Mouse (Mus musculus) fat pad, adult 2 months (tissue): ENCODE measurements around the gene Rbms3.

Experiments
- DNase-seq: peaks from one replicate; pipeline ENCODE4 v3.0.0-alpha.2; 2011; ENCODE audit warnings: low read depth, low spot score; ENCODE audit errors: extremely low read depth

The Rbms3 gene

DNA sequence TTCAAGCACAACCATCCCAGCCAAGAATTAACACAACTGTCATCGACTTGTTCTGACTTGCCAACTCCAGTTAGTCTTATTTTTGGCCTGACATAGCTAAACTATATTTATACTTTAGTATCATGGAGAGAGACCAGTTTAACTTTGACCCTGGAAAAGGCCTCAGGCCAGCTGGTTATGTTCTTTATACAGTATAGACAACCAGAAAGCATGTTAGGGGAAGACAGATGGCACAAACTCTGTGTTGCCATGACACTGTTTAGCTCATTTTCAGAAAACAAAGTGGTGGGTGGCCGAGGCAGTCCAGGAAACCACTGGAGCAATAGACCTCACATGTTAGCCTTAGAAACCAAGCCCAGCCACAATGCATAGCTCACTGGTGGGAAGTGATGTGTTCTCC lies 953.3 kb downstream of the Rbms3 start:
- no peak for DNase-seq

DNA sequence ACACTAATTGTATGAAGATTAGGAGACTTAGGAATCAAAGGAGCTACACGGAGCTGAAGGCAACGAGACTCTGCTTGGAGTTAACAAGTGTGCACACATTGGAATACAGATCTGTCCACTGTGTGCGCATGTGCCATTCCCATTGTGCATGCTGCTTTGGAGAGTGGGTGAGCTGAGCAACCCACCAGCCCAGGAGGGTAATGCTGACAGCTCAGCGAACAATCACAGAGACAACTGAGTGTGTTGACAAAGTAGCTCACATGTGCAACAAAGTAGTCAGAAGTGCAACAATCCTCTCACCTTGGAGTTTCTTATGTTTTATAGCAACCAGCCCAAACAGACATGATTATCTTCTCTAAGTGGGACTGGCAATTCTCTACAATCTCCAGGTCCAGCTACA lies 955.5 kb downstream of the Rbms3 start:
- no peak for DNase-seq

DNA sequence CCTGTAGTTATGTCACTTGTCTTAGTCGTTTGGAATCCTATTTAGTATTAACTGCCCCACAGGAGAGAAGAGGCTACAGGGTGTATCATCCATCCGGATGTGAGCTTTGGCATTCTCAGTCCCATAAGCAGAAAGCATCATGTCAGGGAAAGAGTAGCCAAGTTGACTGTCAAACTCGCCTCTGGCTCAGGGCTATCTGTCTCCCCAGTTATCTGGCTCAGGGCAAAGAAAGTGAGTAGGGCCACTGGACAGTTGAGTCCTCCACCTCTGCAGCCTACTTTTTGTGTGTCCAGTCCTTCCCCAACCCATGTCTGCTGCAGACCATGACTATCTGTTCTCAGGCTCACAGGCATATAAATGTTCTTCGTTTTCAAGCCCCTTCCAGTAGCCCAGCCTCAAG lies 968.7 kb downstream of the Rbms3 start:
- no peak for DNase-seq

DNA sequence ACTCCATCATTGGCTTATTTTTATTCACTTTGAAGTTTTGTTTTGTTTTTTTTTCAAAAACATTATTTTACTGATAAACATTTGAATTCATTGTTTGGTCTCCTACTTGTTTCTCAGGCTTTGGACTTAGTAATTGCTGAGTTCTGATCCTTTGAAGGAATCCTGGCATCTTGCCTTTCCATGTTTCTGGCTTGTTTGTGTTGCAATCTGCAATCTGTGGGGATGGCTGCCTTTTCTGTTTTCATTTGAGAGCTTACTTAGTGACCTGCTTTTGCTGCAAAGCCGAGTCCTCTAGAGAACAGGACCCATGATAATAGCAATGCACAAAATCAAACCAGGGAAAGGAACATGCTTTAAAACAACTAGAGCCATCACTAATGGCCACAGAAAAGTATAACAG lies 969.8 kb downstream of the Rbms3 start:
- no peak for DNase-seq

GRCm38 (mm10) chr9:116657141-116657540 lies 972.6 kb downstream of the Rbms3 start:
- no peak for DNase-seq

GRCm38 (mm10) chr9:116651414-116651813 lies 978.3 kb downstream of the Rbms3 start:
- DNase-seq = no peak

DNA sequence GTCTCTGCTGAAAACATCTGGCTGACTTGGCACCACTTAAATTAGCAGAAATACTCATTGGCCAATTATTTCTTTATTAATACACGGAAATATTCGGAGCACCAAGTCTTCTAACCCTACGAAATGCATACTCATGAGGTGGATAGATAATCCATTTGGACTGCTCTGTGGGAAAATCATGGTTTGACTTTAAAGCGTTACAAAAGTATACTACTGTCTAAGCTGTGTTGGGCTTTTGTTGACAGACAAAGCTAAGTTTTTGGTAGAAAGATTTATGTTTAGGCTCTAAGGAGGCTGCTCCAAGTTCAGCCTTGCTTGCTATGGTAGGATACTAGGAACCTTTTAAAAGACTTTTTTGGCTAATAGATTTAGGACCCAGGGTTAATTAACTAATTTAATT lies 979.8 kb downstream of the Rbms3 start:
- DNase-seq = no peak

DNA sequence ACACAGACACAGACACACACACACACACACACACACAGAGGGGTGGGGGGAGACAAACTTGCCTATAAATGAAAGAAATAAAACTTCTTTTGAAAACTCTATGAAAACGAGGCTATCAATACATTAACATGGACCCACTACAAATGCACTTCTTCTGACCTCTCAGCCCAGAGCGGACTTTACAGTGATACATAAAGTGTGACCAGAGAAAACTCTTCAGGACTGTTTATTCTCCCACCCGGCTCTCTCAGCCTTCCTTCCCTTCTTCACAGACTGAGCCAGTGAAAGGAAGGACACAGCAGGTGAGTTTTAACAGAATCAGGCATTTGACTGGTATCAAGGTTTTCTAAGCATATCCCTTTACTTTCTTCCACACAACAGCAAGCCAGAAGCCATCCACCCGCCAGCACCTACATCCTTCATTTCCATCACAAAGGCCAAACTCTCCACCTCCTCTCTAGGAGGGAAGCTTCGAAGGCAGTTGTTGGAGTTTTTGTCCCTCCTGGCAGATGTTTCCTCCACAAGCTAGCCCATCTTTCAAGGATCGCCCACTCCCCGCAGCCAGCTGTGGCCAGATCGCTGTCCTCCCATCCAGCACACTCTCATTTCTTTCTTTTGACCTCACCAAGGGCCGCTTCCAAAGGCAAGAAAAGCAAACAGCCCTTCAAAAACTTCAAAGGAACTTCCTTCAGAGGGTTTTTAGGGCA lies 980.5 kb downstream of the Rbms3 start:
- DNase-seq = no peak

GRCm38 (mm10) chr9:116644616-116645015 lies 985.1 kb downstream of the Rbms3 start:
- no peak for DNase-seq

DNA sequence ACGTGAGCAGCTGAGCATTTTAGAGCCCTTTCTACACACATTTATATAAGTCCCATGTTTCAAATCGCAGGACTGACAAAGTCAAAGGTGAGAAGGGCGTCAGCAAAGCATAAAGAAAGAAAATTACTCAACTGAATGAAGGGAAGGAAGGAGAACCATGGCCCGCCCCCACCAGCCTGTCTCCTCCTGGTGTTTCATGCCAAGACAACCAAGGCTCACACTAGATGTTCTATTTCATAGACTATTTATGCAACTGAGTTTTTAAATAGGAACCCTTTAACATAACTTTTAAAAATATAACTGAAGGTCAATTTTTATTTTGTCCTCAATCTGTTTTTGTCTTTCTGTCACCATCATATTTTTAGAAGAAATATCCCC lies 989.4 kb downstream of the Rbms3 start:
- no peak for DNase-seq

DNA sequence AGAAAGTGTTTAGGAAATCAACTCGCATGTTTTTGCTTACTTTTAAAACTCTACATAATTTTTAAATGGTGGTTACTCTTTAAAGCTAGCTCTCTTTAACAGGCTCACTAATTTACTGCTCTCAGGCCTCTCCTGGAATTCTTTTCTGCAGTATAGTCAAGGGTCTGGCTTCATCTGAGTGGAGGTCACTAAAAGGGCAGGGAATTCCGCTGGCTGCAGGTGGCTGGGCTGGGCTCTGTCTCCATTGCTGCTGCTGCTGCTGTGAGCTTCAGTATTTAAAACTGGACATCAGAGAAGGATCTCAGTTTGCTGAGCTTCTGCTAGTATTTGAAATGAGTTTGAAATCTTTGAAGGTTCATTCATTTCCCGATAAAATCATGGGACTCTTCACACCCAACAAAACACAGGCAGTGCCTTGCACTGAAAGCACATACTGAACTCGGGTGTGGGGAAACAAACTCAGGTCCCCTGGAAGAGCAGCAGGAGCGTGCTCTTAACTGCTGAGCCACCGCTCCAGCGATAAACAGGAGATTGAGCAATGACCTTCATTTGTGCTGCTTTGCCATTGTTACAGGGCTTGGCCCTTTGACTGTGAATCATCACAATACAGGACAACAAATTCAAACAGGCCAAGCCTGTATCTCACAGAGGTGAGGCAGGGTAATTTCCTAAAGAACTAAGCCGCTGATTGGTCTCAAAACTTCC lies 990.0 kb downstream of the Rbms3 start:
- no peak for DNase-seq

DNA sequence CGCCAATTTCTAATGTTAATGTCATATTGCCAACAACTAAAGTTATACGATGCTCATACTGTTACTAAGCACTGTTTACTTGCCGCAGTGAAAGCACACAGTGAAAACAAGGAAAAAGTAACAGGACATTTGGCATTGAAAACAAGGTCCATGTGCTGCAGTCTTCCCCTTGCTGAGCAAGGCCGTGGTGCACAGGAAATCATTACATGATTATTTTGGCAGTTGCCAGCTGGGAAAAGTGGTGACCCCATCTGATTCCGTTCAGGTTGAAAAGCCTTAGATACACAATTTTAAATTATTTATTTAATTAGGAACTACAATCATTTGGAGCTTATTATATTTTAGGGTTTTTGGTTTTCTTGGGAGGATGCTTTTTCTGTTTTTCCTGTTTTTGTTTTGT lies 995.9 kb downstream of the Rbms3 start:
- DNase-seq = no peak

DNA sequence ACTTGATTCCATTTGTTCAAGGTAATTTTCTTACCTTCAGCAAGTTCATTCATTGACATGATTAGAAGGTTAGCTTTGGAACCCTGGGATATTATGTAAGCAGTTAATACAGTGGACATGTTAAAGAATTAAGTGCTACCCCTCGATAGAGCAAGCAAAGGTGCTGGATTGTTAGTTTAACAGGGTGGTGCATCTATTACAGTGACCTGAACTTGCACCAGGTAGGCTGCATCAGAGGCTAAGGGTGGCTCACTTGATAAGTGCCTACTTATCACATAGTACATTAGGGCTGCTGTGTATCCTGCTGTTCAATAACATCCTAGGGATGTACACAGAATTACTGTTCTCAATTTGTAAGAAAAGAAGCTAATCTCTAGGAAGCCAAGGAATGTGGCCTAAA lies 996.6 kb downstream of the Rbms3 start:
- no peak for DNase-seq

GRCm38 (mm10) chr9:116631816-116632215 lies 997.9 kb downstream of the Rbms3 start:
- DNase-seq = no peak

DNA sequence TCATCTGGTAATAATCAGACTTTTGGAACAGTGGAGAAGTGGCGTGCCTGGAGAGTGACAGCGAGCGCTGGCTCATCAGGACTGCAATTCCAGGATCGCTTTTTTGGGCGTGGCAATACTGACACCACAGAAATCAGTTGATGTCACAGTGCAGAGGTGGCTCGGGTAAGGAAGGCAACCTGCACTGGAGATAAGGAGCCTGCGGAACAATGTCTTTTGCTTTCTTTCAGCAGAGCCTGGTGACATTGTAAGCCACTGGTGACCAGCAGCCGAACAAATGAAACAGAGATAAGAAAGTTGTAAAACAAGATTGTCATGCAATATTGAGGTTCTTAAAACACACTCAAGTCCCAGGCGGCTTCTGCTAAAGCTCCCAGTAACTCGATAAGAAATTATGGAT lies 998.9 kb downstream of the Rbms3 start:
- DNase-seq = no peak

- no peak for DNase-seq
Measured at GRCm38 (mm10) chr9:116620434-116620833, 1009.3 kb downstream of the Rbms3 start.

DNA sequence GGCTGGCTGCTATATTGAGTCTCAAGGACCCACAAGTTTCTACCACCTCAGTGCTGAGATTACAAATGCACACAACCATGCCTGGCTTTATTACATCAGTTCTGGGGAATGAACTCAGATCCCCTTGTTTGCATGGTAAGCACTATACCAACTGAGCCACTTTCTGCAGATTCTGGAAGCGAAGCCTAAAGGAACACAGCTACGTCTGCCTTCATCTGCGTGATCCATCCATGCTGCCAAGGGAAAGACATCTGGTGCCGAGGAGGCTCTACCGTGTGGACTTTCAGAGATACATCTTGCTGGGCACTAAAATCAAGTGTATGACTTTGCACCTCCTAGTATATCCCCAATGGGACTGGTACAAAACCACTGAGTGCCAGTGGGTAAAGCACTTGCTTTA lies 1010.8 kb downstream of the Rbms3 start:
- DNase-seq = no peak

GRCm38 (mm10) chr9:116613276-116613675 lies 1016.4 kb downstream of the Rbms3 start:
- DNase-seq = no peak

DNA sequence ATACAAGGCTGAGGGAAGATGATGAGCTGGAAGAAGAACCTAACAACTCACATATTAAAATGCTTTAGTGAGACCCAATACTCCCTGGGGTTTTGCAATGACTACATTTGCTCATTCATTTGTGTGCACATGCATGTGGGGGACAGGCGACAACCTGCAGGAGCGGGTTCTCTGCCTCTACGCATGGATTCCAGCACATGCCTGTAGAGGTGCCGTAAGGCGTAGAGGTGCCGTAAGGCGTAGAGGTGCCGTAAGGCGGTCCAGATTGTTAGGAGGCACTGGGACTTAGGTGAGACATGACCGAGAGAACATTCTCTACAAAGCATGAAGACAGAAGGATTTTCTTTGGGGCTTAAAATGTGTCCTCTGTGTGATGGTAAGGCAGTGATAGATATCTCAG lies 1033.7 kb downstream of the Rbms3 start:
- no peak for DNase-seq

GRCm38 (mm10) chr9:116592486-116592885 lies 1037.2 kb downstream of the Rbms3 start:
- no peak for DNase-seq

DNA sequence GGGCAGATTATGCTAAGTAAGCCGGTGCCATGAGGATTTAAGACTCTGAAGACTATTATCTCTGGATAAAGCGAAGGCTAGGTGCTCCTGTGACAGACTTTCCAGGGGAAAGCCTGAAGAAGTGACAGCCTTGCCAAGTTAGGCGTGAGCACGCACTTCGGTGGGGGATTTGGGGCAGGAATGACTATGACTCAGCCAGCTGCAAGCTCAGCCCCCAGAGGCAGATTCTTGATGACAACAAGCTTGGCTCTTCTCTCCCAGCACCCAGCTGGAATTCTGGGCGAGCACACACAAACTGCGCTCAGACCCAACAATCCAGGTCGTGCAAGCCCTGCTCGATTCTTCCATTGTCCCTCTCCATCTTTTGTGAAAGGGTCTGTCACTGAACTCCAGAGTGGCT lies 1038.6 kb downstream of the Rbms3 start:
- DNase-seq = no peak

DNA sequence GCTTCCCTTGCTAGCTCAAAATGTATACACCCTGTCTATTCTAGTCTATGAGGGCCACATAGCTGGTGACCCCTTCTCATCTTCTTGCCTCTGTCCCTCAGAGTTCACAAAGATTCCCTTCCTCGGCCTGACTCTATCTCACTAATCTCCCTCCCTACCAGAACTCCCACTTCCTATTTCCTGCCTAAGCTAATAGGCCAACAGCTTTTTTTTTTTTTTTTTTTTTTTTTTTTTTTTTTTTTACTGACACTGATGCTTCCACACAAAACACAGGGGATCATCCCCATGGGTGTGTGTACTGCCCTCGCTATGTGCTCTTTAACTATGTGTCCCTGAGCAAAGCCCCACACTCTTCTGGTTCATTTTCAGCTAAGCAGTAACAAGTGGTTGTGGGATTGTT lies 1060.0 kb downstream of the Rbms3 start:
- no peak for DNase-seq

DNA sequence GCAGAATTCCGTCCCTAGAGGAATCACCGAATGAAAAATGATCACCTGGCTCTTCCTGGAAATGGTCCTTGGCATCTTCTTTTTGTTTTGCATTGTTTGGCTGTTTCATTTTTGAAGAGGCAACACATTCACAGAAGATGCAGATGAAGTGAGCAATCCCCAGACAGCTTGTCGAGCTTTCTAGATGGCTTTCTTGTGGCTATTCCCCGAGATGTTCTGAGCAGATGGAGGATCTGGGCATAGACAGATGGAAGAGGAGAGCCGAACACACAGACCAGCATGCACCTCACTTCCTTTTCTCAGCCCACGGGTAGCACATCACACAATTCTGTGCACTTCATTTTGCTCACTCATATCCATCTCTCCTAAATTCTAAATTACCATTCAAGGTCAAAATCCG lies 1063.0 kb downstream of the Rbms3 start:
- no peak for DNase-seq
